Mouse (Mus musculus): ENCODE measurements at regions not wholly inside any gene's neighbourhood (a gene's known extent, or its start where the extent isn't known, plus 50 kb on each side); places are given as distances from the start of the nearest gene placed in this dataset.

- Histone ChIP-seq H3K9me3 (ENCODE audit: control insufficient read depth, low read length) (no peaks in the 10 kb centered on the region), H3K4me2 (replicated peaks; ENCODE audit: low read depth, low read length, severe bottlenecking) (no peak overlapping the region), H3K9ac (ENCODE audit: low read depth, low read length, severe bottlenecking) (no peak overlapping the region), H3K4me1 (ENCODE audit: control insufficient read depth, insufficient read depth, low read length) (peaks cover 5% of the 10 kb centered on the region; the same call in 1 of the 2 replicates), H3K27ac (replicated peaks; ENCODE audit: low read depth, low read length) (no peak overlapping the region), H3K27me3 (ENCODE audit: control insufficient read depth, insufficient read depth, low read length) (no peaks in the 10 kb centered on the region), H3K36me3 (ENCODE audit: control insufficient read depth, insufficient read depth, low read length) (no peaks in the 10 kb centered on the region), H3K4me3 (replicated peaks; ENCODE audit: low read length) (no peak overlapping the region)
- TF ChIP-seq POLR2A (IDR thresholded peaks at IDR 0.05; ENCODE audit: borderline replicate concordance, extremely low read depth, insufficient read depth, insufficient read length), result no peak
- ATAC-seq (ENCODE audit: low FRiP score, low read depth) (no peak), DNase-seq (ENCODE audit: low spot score) (no peak)
- 86% methylated on average over 2 of the region's 2 CpGs for WGBS
These were observed 115.8 kb downstream of the Lnpk start for GRCm38 (mm10) chr2:74463407-74463806.

GRCm38 (mm10) chr2:74461211-74461844, 117.9 kb downstream of the Lnpk start:
- no peak for TF ChIP-seq POLR2A (IDR thresholded peaks at IDR 0.05; ENCODE audit: borderline replicate concordance, extremely low read depth, insufficient read depth, insufficient read length)
- ATAC-seq (ENCODE audit: low FRiP score, low read depth), result no peak
- H3K9me3 ChIP-seq (ENCODE audit: control insufficient read depth, low read length), result no peaks in the 10 kb centered on the region
- no peak for DNase-seq (ENCODE audit: low spot score)
- H3K4me2 ChIP-seq (replicated peaks; ENCODE audit: low read depth, low read length, severe bottlenecking), result no peak overlapping the region
- no peak overlapping the region for H3K4me3 ChIP-seq (replicated peaks; ENCODE audit: low read length)
- no peak overlapping the region for H3K27ac ChIP-seq (replicated peaks; ENCODE audit: low read depth, low read length)
- H3K36me3 ChIP-seq (ENCODE audit: control insufficient read depth, insufficient read depth, low read length), result no peaks in the 10 kb centered on the region
- 21% methylated on average over 11 of the region's 11 CpGs for WGBS
- 0 out of 2 replicates have a peak overlapping the region, but pooled peaks have one; percentile 21 for H3K9ac ChIP-seq (ENCODE audit: low read depth, low read length, severe bottlenecking)
- peaks cover 5% of the 10 kb centered on the region; the same call in 1 of the 2 replicates for H3K4me1 ChIP-seq (ENCODE audit: control insufficient read depth, insufficient read depth, low read length)
- H3K27me3 ChIP-seq (ENCODE audit: control insufficient read depth, insufficient read depth, low read length), result no peaks in the 10 kb centered on the region

GRCm38 (mm10) chr2:74454431-74454830, 124.8 kb downstream of the Lnpk start:
- Histone ChIP-seq H3K9me3 (ENCODE audit: control insufficient read depth, low read length) (no peaks in the 10 kb centered on the region), H3K27me3 (ENCODE audit: control insufficient read depth, insufficient read depth, low read length) (no peaks in the 10 kb centered on the region), H3K9ac (ENCODE audit: low read depth, low read length, severe bottlenecking) (no peak overlapping the region), H3K4me2 (replicated peaks; ENCODE audit: low read depth, low read length, severe bottlenecking) (no peak overlapping the region), H3K4me1 (ENCODE audit: control insufficient read depth, insufficient read depth, low read length) (peaks cover 21% of the 10 kb centered on the region), H3K4me3 (replicated peaks; ENCODE audit: low read length) (no peak overlapping the region), H3K36me3 (ENCODE audit: control insufficient read depth, insufficient read depth, low read length) (no peaks in the 10 kb centered on the region), H3K27ac (replicated peaks; ENCODE audit: low read depth, low read length) (no peak overlapping the region)
- DNase-seq (ENCODE audit: low spot score) (no peak), ATAC-seq (ENCODE audit: low FRiP score, low read depth) (no peak)
- 25% methylated on average over 4 of the region's 4 CpGs for WGBS
- no peak for TF ChIP-seq POLR2A (IDR thresholded peaks at IDR 0.05; ENCODE audit: borderline replicate concordance, extremely low read depth, insufficient read depth, insufficient read length)

- no peaks in the 10 kb centered on the region for H3K27me3 ChIP-seq (ENCODE audit: control insufficient read depth, insufficient read depth, low read length)
- H3K27ac ChIP-seq (replicated peaks; ENCODE audit: low read depth, low read length), result no peak overlapping the region
- H3K36me3 ChIP-seq (ENCODE audit: control insufficient read depth, insufficient read depth, low read length), result no peaks in the 10 kb centered on the region
- DNase-seq (ENCODE audit: low spot score) (no peak), ATAC-seq (ENCODE audit: low FRiP score, low read depth) (no peak)
- H3K9me3 ChIP-seq (ENCODE audit: control insufficient read depth, low read length), result no peaks in the 10 kb centered on the region
- H3K4me3 ChIP-seq (replicated peaks; ENCODE audit: low read length), result no peak overlapping the region
- H3K4me2 ChIP-seq (replicated peaks; ENCODE audit: low read depth, low read length, severe bottlenecking), result no peak overlapping the region
- WGBS, result 89% methylated on average over 1 of the region's 1 CpGs
- H3K4me1 ChIP-seq (ENCODE audit: control insufficient read depth, insufficient read depth, low read length), result peaks cover 24% of the 10 kb centered on the region
- no peak for TF ChIP-seq POLR2A (IDR thresholded peaks at IDR 0.05; ENCODE audit: borderline replicate concordance, extremely low read depth, insufficient read depth, insufficient read length)
- no peak overlapping the region for H3K9ac ChIP-seq (ENCODE audit: low read depth, low read length, severe bottlenecking)
These were observed 126.6 kb downstream of the Lnpk start for GRCm38 (mm10) chr2:74452679-74453078.

GRCm38 (mm10) chr2:74451578-74451977, 127.7 kb downstream of the Lnpk start:
- no peaks in the 10 kb centered on the region for H3K9me3 ChIP-seq (ENCODE audit: control insufficient read depth, low read length)
- H3K27me3 ChIP-seq (ENCODE audit: control insufficient read depth, insufficient read depth, low read length), result no peaks in the 10 kb centered on the region
- TF ChIP-seq POLR2A (IDR thresholded peaks at IDR 0.05; ENCODE audit: borderline replicate concordance, extremely low read depth, insufficient read depth, insufficient read length), result no peak
- H3K4me1 ChIP-seq (ENCODE audit: control insufficient read depth, insufficient read depth, low read length), result peaks cover 24% of the 10 kb centered on the region
- H3K4me3 ChIP-seq (replicated peaks; ENCODE audit: low read length), result no peak overlapping the region; the same call in 1 of the 2 replicates
- ATAC-seq (ENCODE audit: low FRiP score, low read depth) (peak; percentile 67), DNase-seq (ENCODE audit: low spot score) (peak; percentile 85)
- WGBS, result 7% methylated on average over 6 of the region's 6 CpGs
- no peaks in the 10 kb centered on the region for H3K36me3 ChIP-seq (ENCODE audit: control insufficient read depth, insufficient read depth, low read length)
- no peak overlapping the region for H3K9ac ChIP-seq (ENCODE audit: low read depth, low read length, severe bottlenecking)
- H3K4me2 ChIP-seq (replicated peaks; ENCODE audit: low read depth, low read length, severe bottlenecking), result peak overlapping the region; percentile 23
- H3K27ac ChIP-seq (replicated peaks; ENCODE audit: low read depth, low read length), result no peak overlapping the region; the same call in 1 of the 2 replicates

Measured in limb, embryonic 14.5 days (tissue).